Mouse (Mus musculus) right cerebral cortex, postnatal 25 days (tissue): ENCODE results near the gene Rnf150.

Experiments used
- DNase-seq: peaks from one replicate; pipeline ENCODE4 v3.0.0; 2022

Gene Rnf150

DNA sequence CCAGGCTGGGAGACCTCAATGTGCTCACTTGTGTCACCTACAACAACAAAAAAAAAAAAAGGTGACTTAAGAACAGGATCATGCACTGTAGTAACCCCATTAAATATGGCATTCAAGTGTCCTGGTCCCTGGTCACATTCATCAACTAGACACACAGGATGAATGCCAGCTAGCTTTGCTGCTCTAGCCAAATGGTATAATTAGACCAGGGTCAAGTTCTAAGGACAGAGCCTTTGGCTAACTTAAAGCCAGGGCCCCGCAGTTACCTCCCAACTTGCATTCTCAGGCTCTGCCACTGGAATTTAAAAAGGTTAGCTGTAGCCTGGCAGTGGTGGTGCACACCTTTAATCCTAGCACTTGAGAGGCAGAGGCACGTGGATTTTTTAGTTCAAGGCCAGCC is 165.1 kb downstream of the Rnf150 start:
- DNase-seq, result no peak

DNA sequence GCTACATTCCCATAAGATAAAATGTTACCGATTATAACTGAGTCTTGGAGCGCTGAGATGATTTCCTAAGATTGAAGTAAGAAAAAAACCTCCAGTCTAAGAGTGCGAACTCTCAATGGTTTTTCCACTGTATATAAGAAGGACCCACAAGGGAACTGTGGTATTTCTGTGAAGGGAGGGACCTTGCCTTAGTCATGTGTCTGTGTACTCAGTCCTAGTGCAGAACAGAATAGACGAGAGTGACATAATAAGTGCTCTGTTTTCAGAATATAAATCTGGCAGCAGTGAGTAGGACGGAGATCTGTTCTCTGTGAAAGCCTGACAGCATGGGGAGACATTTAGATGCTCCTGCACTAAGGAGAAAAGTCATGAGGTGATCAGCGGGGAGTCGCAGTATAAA is 169.6 kb downstream of the Rnf150 start:
- no peak for DNase-seq

DNA sequence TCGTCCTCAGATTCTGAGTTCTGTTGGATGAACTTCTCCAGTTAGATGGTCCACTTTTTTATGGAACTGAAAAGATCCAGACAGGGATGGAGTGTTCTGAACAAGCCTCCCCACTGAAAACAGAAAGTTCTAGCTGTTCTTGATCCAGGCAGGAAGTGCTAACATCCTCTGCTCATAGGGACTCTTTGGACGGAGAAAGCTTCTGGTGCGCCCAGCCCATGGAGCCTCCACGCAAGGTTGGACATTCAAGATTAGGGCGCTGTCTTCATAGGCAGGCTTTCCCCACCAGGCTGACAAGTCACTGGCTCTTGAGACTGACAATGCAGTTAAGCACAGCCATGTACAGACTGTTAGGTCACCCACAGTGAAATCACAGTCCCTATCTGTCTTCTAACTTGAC is 172.0 kb downstream of the Rnf150 start:
- DNase-seq, result no peak

DNA sequence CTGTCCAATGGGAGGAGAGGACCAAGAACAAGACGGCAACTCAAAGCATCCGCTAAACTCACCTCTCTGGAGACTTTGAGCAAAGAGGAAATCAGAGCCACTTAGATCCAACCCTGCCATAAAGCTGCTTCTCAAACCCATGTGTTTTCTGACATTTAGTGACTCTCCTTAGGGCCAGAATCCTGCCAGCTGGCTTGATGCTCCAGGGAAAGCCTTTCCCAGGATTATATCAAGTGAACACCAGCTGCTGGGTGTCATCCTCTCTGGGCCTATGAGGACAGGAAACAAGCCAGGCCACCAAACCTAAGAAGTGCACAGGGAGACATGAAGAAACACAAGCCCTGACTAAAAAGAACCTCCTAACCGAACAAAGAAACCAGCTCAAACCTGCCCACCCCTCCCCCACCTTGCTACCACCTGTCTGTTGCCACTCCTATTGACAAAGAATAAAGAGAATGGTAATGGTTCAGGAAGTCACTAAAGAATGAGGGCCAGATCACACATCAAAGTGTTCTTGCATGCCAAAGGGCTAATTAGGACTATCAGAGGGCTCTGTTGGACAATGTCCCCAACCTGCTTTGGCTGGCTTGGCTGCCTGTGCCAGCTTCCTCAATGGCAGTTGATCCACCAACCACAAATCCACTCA is 173.5 kb downstream of the Rnf150 start:
- DNase-seq, result no peak

DNA sequence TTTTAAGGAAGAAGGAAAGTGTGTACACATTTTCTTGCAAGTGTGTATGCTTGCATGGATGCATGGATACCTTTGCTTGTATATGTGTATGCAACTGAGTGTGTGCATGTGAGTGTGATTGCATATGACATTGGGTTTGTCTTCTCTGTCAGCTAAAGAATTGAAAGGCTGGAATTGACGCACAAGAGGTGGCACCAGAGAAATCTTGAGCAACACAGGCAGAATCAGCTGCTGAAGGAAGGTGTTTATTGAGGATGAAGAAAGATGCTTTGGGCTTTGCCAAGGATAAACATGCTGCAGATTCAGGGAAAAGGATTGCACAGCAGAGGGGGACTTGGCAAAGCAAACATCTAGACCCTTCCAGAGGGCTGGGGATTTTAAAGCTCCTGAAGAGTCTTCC is 174.2 kb downstream of the Rnf150 start:
- no peak for DNase-seq

DNA sequence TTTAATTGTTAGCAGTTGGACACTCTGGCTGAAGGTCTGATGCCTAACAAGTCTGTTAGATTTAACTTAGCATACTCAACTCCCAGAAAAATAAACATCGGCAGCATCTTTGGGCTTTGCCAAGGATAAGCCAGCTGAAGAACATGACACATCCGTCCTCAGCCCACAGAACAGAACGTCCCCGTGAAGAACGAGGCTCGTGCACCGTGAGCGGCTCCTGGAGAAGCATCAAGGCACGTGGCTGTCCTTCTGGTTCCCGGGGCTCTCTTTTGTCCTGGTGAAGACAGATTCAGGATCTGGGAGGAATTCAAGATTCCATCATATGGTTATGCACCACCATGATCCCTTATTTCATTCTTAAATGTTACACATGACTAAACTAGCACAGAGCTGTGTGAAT is 175.4 kb downstream of the Rnf150 start:
- DNase-seq, result peak; percentile 76

DNA sequence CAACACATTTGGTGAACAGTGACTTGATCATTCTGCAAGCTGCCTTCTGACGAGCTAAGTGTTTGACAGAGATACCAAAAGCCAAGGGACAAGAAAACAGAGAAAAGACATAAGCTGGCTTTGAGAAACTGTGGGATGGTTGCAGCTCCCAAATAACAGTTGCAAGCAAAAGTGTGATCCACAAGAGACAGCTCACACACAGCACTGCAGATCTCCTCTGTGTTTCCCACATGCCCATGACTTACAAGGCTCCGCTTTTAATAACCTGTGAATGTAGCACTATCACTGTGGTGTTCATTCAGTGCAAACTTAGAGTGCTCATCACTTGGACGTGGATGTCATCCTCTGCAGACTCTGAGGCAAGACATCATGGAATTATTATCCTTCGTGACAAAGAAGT is 178.3 kb downstream of the Rnf150 start:
- no peak for DNase-seq

DNA sequence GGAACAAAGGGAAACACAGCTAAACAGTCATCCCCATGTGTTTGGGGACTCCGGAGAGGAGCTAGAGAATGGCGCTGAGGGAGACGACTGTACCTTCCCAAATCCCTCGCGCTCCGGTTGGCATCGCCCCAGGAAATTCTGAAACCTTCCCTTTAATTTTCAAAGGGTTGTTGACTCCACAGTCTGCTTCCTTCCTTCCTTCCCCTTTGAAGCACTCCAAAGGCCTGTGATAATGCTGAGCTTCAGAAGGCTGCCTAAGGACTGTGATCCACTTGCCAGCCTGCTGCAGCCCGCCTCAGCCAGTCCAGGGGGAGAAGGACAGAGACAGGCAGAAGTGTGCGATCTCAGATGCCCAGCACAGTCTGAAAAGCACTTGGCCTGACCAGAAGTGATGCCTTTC is 183.8 kb downstream of the Rnf150 start:
- DNase-seq, result no peak

DNA sequence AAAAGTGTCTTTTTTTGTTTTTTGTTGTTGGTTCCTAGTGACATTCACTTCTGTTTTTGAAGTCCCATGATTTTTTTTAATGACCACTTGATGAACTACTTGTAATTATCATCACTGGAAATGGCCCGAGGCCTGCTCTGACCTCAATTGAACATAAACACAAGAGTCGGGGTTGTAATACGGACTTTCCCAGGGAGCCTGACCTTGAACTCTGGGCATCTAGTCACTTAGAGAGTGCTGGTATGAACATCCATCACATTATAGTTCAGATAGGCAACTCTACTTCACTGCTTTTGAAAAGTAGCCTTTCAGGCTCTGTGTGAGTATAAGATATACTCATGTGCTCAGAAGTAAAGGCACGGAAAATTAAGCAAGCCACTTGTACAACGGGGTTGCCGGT is 185.4 kb downstream of the Rnf150 start:
- no peak for DNase-seq

DNA sequence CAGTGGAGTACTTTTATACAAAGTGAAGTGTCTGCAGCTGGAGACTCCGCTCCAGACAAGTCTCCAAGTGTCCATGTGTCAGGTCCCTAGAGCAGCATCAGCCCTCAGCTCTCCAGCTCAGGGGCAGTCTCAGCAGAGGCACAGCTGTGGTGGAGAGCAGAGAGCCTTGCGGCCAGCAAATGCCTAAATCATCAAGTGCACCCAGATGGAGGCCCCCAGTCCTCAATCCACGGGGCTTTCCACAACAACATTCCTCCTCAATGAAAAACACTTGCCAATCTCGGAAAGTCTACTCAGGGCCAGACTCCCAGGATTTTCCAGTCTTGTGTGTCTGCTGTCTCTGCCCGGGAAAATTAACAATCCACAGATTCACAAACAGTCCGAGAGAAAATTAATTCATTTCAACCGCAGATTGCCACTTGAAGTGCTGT is 186.0 kb downstream of the Rnf150 start:
- DNase-seq, result no peak

DNA sequence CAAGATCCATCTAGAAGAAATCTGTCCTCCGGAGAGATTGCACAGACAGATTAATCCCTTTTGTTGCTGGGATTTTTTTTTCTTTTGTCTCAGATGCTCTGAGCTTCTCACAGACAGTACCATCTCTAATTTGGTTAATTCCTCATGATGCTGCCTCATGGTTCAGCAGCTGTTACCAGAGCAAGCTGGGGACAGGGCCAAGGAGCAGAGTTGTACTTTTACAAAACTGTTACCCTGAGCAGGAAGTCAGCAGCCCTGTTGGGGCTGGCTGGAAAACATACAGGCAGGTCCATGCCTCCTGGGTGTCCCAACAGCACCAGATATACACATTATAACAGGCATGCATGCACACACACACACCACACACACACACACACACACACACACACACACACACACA is 186.5 kb downstream of the Rnf150 start:
- no peak for DNase-seq

DNA sequence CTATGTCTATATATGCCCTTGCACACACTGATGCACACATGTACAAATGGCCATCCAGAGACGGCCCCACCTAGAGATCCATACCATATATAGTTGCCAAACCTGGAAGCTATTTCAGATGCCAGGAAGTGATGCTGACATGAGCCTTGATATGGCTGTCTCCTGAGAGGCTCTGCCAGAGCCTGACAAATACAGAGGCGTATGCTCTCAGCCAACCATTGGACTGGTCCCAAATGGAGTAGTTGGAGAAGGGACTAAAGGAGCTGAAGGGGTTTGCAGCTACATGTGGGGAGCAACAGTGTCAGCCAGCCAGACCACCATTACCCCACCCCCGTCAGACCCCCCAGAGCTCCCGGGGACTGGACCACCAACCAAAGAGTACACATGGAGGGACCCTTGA is 189.7 kb downstream of the Rnf150 start:
- DNase-seq, result no peak

DNA sequence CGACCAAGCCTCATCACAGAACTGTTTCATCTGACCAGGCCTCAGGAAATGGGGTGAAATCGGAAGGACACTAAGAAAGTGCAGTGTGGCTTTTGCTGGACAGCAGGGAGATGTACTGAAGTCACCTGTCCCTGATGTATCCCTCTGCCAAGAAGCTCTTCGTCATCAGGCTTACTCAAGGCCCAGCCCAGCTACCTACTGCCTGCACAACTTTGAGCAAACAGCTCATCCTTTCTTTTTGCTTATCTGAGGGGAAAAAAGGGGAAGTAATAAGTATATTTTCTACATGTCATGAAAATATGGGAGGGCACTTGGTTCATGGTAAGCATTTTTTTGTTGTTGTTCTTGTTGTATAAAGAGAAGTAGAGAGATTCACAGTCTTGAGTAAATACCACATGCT is 191.6 kb downstream of the Rnf150 start:
- no peak for DNase-seq

DNA sequence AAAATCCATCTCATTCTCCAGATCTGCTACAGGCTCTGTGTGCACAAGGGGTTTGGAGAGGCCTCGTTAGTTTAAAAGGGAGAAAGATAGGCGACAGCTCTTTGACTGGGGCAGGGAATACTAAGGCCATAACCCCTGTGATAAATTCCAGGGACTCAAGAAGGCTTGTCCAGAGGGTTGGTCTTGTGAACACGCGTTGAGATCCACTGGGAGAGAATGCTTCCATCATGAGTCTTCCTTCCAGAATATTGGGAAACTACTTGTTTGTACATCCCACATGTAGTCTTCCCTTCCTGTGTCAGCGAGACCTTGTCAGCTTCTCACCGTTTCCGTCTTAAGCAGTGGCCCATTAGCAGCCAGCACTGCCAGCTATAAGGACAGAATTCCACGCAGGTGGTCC is 195.8 kb downstream of the Rnf150 start:
- no peak for DNase-seq

DNA sequence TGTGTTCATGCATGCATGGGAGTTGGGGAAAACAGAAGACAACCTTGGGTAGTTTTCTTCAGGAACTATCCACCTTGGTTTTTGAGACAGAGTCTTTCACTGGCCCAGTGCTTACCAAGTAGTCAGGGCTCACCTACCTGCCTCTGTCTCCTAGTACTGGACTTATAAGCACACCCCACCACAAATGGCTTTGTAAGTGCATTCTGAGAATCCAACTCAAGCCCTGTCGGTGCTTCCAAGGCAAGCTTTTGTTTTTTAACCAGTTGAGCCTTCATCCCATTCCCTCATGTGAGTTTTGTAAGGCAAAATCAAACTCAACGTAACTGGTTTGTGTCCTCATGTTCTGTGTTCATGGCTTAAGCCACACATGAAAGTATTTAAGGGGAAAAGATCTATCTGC is 196.9 kb downstream of the Rnf150 start:
- no peak for DNase-seq

DNA sequence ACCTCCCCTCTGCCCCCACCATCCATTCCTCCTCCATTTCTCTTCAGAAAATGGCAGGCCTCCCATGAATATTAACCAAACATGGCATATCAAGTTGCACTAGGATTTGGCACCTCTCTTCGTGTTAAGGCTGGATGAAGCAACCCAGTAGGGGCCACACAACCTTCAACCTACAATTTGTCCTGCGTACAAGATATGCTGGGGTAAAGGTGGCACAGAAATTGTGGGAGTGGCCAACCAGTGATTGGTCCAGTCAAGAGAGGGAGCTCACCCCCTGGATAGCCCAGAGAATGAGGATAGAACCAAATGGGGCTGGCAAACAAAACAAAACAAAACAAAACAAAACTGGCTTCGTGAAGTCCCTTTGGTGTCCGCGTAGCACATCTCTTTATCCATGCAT is 198.1 kb downstream of the Rnf150 start:
- DNase-seq, result no peak

DNA sequence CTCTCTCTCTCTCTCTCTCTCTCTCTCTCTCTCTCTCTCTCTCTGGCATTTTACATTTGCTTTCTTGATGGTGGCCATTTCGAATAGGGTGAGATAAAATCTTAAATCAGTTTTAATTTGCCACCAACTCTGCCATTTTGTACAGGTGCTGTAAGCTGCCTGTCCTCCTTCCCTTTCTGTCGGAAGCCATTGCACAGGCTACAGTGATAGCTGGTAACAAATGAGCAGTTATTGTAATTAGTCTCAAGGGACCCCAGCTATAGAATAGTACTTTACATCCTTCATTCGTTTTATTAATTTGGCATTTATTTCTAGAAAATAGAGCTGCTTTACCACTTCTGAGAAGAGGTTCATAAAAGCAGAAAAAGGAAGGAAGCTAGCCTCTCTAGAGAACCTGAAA is 198.7 kb downstream of the Rnf150 start:
- DNase-seq, result no peak

DNA sequence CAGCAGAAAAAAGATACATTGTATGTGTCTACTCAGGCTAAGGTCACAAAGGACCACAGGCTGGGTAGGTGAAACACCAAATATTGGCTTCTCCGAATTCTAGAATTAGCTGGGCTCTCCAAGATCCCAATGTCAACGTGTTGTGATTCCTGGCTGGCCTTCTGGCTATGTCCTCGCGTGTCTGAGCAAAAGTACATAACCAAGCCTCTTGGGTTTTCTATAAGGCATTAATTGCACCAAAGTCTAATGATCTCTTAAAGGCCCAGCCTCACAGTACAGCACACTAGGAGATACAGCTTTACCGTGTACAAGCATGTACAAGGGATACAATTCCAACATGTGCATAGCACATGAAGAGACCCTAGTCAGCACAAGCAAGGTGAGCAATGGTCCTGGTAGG is 199.1 kb downstream of the Rnf150 start:
- DNase-seq, result no peak

DNA sequence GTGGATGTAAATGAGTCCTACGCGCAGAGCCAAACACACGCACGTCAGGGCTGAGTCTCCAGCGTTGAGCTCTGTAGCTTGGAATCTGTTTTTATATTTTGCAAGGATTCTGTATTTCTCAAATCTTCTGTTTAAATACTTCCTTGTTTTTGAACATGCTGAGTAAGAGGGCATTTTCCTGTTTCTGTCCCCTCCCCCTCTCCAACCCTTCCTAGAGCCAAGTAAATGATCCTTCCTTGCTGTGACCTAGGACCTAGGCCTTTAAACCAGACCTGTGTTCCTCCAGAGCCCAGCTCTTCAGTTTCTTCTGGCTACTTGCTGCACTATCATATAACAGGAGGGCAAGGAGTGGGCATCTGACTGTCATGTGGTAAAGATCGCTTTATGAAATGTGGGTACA is 200.9 kb downstream of the Rnf150 start:
- no peak for DNase-seq

DNA sequence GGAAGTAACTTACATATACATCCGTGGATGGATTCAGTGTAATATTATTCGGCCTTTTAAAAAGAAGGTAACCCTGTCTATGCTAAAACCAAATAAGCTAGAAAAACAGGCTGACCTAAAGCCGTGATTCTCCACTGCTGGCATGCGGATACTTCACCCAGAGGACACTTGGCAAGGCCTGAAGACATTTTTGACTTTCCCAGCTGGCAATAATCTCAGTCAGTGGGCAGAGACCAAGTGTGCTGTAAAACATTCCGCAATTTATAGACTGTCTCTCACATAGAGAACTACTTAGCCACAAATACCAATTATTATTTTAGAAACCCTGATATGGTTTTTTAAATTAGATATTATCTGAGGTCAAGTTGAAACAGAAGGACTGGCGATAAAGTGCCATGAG is 202.9 kb downstream of the Rnf150 start:
- DNase-seq, result no peak

DNA sequence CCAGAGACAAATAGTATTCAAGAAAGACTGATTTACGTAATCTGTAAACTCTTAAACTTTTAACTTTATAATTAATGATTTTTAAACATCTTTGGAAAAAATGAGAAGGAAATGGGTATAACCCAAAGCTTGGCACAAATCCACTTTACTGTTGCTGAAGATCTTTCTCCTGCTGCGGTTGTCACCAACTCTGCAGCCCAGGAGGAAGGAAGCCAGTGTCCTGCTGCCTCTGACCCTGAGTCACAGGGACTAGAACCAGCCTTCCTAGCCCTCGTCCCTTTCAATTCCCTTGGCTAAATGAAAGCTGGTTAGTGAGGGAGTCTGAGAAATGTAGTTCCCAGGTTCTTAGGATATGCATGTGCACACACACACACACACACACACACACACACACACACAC is 203.7 kb downstream of the Rnf150 start:
- DNase-seq, result no peak

DNA sequence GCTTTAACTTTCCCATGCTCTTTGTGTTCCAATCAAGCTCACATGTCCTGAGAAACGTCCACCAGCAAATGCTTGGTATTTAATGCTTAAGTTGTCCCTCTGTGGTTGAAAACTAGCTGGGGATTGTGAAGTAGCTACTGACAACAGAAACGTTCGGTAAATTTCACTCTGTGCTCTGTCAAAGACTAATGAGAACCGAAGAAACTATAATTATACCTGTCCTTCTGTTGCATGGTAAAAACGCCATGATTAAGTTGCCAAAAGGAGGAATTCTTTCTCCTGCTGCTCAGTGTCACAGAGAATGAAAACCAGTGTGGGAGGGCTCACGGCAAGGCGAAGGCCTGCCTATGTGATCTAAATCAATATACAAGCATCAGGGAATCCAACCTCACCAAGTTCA is 204.8 kb downstream of the Rnf150 start:
- DNase-seq, result no peak

DNA sequence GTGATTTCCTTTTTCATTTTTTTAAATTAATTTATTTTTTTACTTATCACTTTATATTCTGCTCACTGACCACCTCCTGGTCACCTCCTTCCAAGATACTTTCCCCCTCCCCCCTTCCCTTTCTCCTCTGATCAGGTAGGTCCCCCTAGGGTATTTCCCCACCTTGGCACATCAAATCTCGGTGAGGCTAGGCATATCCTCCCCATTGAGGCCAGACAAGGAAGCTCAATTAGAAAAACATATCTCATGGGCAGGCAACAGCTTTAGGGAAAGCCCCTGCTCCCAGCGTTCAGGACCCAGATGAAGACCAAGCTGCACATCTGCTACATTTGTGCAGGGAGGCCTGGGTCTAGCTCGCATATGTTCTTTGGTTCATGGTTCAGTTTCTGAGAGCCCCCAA is 211.1 kb downstream of the Rnf150 start:
- no peak for DNase-seq

DNA sequence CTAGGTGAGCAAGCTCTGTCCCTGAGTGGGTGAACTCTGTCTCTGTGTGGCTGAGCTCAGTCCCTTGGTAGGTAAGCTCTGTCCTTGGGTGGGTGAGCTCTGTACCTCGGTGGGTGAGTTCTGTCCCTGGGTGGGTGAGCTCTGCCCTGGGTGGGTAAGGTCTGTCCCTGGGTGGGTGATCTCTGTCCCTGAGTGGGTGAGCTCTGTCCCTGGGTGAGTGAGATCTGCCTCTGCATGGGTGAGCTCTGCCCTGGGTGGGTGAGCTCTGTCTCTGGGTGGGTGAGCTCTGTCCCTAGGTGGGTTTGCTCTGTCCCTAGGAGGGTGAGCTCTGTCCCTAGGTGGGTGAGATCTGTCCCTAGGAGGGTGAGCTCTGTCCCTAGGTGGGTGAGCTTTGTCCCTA is 213.5 kb downstream of the Rnf150 start:
- no peak for DNase-seq

DNA sequence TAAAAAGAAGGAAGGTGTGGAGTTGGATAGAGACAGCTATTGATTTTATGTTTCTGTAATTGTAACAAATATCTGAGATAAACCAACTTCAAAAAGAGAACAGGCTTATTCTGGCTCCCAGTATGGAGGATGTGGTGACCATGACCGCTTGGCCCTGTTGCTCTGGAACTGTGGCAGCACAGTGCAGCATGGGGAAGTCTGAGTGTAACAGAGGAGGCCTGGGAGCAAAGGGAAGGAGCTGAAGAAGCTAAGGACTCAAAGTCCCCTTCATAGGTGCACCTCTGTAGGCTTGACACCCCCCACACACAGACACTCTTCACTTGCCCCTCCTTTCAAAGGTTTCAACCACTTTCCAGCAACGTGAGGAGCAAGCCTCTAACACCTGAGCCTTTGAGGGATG is 214.2 kb downstream of the Rnf150 start:
- DNase-seq, result no peak
